Mouse (Mus musculus): Measurements from ENCODE around the gene Zc3h6.

GRCm38 (mm10) chr2:129047811-129048210, 80.6 kb downstream of the Zc3h6 start, which contains the start of gene Vinac1:
- TF ChIP-seq CTCF (IDR thresholded peaks at IDR 0.05; ENCODE audit: borderline replicate concordance, insufficient read depth, low read length) (no peak), POLR2A (IDR thresholded peaks at IDR 0.05; ENCODE audit: low read depth, low read length) (no peak)

Data from embryonic fibroblast, embryonic 13.5 days (primary cell).